Mouse (Mus musculus): ENCODE measurements around the gene Aprt. TPM values are rescaled to one million over a fixed set of nuclear protein-coding genes. Genes with fewer than 3 reads are reported as not detected.
A peak's percentile ranks its signal among the peaks of the same experiment; 100 is the strongest.

The Aprt gene
- polyA plus RNA-seq, 1 experiment from 2014 or later: 195 TPM

- H3K27me3 ChIP-seq (ENCODE audit: control insufficient read depth, insufficient read depth, low read length): no peaks in the 10 kb centered on the region
- no peaks in the 10 kb centered on the region for H3K36me3 ChIP-seq (ENCODE audit: control insufficient read depth, insufficient read depth, low read length)
- H3K4me2 ChIP-seq: no peak overlapping the region
- H3K9ac ChIP-seq (ENCODE audit: low read length): no peak overlapping the region
- H3K9me3 ChIP-seq (ENCODE audit: control insufficient read depth, low read length): no peaks in the 10 kb centered on the region
- peaks cover 9% of the 10 kb centered on the region for H3K4me1 ChIP-seq (ENCODE audit: control insufficient read depth, insufficient read depth, low read length)
- H3K4me3 ChIP-seq (ENCODE audit: low read depth, low read length): no peak overlapping the region
- ATAC-seq (ENCODE audit: low FRiP score) (no peak), DNase-seq (ENCODE audit: low spot score, missing footprints) (no peak)
- WGBS: 77% methylated on average over 9 of the region's 9 CpGs
- H3K27ac ChIP-seq (ENCODE audit: low read depth, low read length): no peak overlapping the region
These were observed 39.6 kb upstream of the Aprt start for GRCm38 (mm10) chr8:122616181-122616905.

- peak; percentile 100 for DNase-seq (ENCODE audit: low spot score, missing footprints)
- no peaks in the 10 kb centered on the region for H3K36me3 ChIP-seq (ENCODE audit: control insufficient read depth, insufficient read depth, low read length)
- no peaks in the 10 kb centered on the region for H3K9me3 ChIP-seq (ENCODE audit: control insufficient read depth, low read length)
- H3K27me3 ChIP-seq (ENCODE audit: control insufficient read depth, insufficient read depth, low read length): no peaks in the 10 kb centered on the region
- ATAC-seq (ENCODE audit: low FRiP score): peak; percentile 98
- H3K4me3 ChIP-seq (ENCODE audit: low read depth, low read length): peak within 1 kb of the TSS; percentile 62
- peak within 1 kb of the TSS; percentile 76 for H3K9ac ChIP-seq (ENCODE audit: low read length)
- H3K4me2 ChIP-seq: peak within 1 kb of the TSS; percentile 91
- H3K27ac ChIP-seq (ENCODE audit: low read depth, low read length): peak within 1 kb of the TSS; percentile 46
- WGBS: under 1% methylated on average over 57 of the region's 57 CpGs
- H3K4me1 ChIP-seq (ENCODE audit: control insufficient read depth, insufficient read depth, low read length): peaks cover 14% of the 10 kb centered on the region
These were observed 34.8 kb upstream of the Aprt start, which contains the start of the genes Galns and Trappc2l for GRCm38 (mm10) chr8:122611295-122612133. TSS of gene Galns (minus strand) at chr8:122611463. TSS of gene Trappc2l (plus strand) at chr8:122611640.

- Histone ChIP-seq H3K27ac (ENCODE audit: low read depth, low read length) (peak overlapping the region; percentile 35; the same call in 1 of the 2 replicates), H3K9ac (ENCODE audit: low read length) (peak overlapping the region; percentile 76), H3K4me1 (ENCODE audit: control insufficient read depth, insufficient read depth, low read length) (peaks cover 14% of the 10 kb centered on the region), H3K4me2 (peak overlapping the region; percentile 91), H3K27me3 (ENCODE audit: control insufficient read depth, insufficient read depth, low read length) (no peaks in the 10 kb centered on the region), H3K9me3 (ENCODE audit: control insufficient read depth, low read length) (no peaks in the 10 kb centered on the region), H3K4me3 (ENCODE audit: low read depth, low read length) (peak overlapping the region; percentile 62), H3K36me3 (ENCODE audit: control insufficient read depth, insufficient read depth, low read length) (no peaks in the 10 kb centered on the region)
- ATAC-seq (ENCODE audit: low FRiP score): peak; percentile 20; the same call in 1 of the 2 replicates
- no peak for DNase-seq (ENCODE audit: low spot score, missing footprints)
- 3% methylated on average over 19 of the region's 20 CpGs for WGBS
These were observed 34.0 kb upstream of the Aprt start for GRCm38 (mm10) chr8:122610612-122611277.

GRCm38 (mm10) chr8:122610209-122610608 is 33.5 kb upstream of the Aprt start:
- Histone ChIP-seq H3K27ac (ENCODE audit: low read depth, low read length) (no peak overlapping the region), H3K9ac (ENCODE audit: low read length) (no peak overlapping the region), H3K36me3 (ENCODE audit: control insufficient read depth, insufficient read depth, low read length) (no peaks in the 10 kb centered on the region), H3K4me1 (ENCODE audit: control insufficient read depth, insufficient read depth, low read length) (peaks cover 14% of the 10 kb centered on the region), H3K27me3 (ENCODE audit: control insufficient read depth, insufficient read depth, low read length) (no peaks in the 10 kb centered on the region), H3K4me2 (peak overlapping the region; percentile 91; the same call in 1 of the 2 replicates), H3K9me3 (ENCODE audit: control insufficient read depth, low read length) (no peaks in the 10 kb centered on the region), H3K4me3 (ENCODE audit: low read depth, low read length) (peak overlapping the region; percentile 62; the same call in 1 of the 2 replicates)
- no peak for DNase-seq (ENCODE audit: low spot score, missing footprints)
- no peak for ATAC-seq (ENCODE audit: low FRiP score)
- WGBS: 62% methylated on average over 4 of the region's 4 CpGs

GRCm38 (mm10) chr8:122606810-122607209 is 30.1 kb upstream of the Aprt start:
- H3K4me1 ChIP-seq (ENCODE audit: control insufficient read depth, insufficient read depth, low read length): peaks cover 5% of the 10 kb centered on the region
- WGBS: 90% methylated on average over 11 of the region's 12 CpGs

GRCm38 (mm10) chr8:122605367-122605766 is 28.7 kb upstream of the Aprt start:
- ATAC-seq (ENCODE audit: low FRiP score): no peak
- no peak overlapping the region for H3K4me2 ChIP-seq
- no peaks in the 10 kb centered on the region for H3K27me3 ChIP-seq (ENCODE audit: control insufficient read depth, insufficient read depth, low read length)
- no peak for DNase-seq (ENCODE audit: low spot score, missing footprints)
- no peaks in the 10 kb centered on the region for H3K9me3 ChIP-seq (ENCODE audit: control insufficient read depth, low read length)
- no peaks in the 10 kb centered on the region for H3K36me3 ChIP-seq (ENCODE audit: control insufficient read depth, insufficient read depth, low read length)
- H3K4me1 ChIP-seq (ENCODE audit: control insufficient read depth, insufficient read depth, low read length): peaks cover 2% of the 10 kb centered on the region; the same call in 1 of the 2 replicates
- H3K27ac ChIP-seq (ENCODE audit: low read depth, low read length): no peak overlapping the region
- WGBS: 86% methylated on average over 4 of the region's 4 CpGs
- no peak overlapping the region for H3K4me3 ChIP-seq (ENCODE audit: low read depth, low read length)
- no peak overlapping the region for H3K9ac ChIP-seq (ENCODE audit: low read length)

More at GRCm38 (mm10) chr8:122606810-122607209, 30.1 kb upstream of the Aprt start:
- no peaks in the 10 kb centered on the region for H3K36me3 ChIP-seq (ENCODE audit: control insufficient read depth, insufficient read depth, low read length)
- no peak for DNase-seq (ENCODE audit: low spot score, missing footprints)
- H3K9me3 ChIP-seq (ENCODE audit: control insufficient read depth, low read length): no peaks in the 10 kb centered on the region
- no peak overlapping the region for H3K27ac ChIP-seq (ENCODE audit: low read depth, low read length)
- H3K27me3 ChIP-seq (ENCODE audit: control insufficient read depth, insufficient read depth, low read length): no peaks in the 10 kb centered on the region
- no peak overlapping the region for H3K9ac ChIP-seq (ENCODE audit: low read length)
- ATAC-seq (ENCODE audit: low FRiP score): no peak
- H3K4me3 ChIP-seq (ENCODE audit: low read depth, low read length): no peak overlapping the region
- H3K4me2 ChIP-seq: no peak overlapping the region

- no peak for ATAC-seq (ENCODE audit: low FRiP score)
- 72% methylated on average over 1 of the region's 1 CpGs for WGBS
- H3K9me3 ChIP-seq (ENCODE audit: control insufficient read depth, low read length): no peaks in the 10 kb centered on the region
These were observed 27.9 kb upstream of the Aprt start for GRCm38 (mm10) chr8:122604640-122605039.

GRCm38 (mm10) chr8:122600666-122601065 is 24.0 kb upstream of the Aprt start:
- no peaks in the 10 kb centered on the region for H3K9me3 ChIP-seq (ENCODE audit: control insufficient read depth, low read length)
- no peak for ATAC-seq (ENCODE audit: low FRiP score)
- DNase-seq (ENCODE audit: low spot score, missing footprints): no peak
- H3K36me3 ChIP-seq (ENCODE audit: control insufficient read depth, insufficient read depth, low read length): no peaks in the 10 kb centered on the region
- no peaks in the 10 kb centered on the region for H3K27me3 ChIP-seq (ENCODE audit: control insufficient read depth, insufficient read depth, low read length)
- WGBS: 88% methylated on average over 9 of the region's 9 CpGs
- H3K4me2 ChIP-seq: no peak overlapping the region
- H3K9ac ChIP-seq (ENCODE audit: low read length): no peak overlapping the region
- no peak overlapping the region for H3K27ac ChIP-seq (ENCODE audit: low read depth, low read length)
- no peak overlapping the region for H3K4me3 ChIP-seq (ENCODE audit: low read depth, low read length)
- H3K4me1 ChIP-seq (ENCODE audit: control insufficient read depth, insufficient read depth, low read length): no peaks in the 10 kb centered on the region

More at GRCm38 (mm10) chr8:122604640-122605039, 27.9 kb upstream of the Aprt start:
- Histone ChIP-seq H3K36me3 (ENCODE audit: control insufficient read depth, insufficient read depth, low read length) (no peaks in the 10 kb centered on the region), H3K4me3 (ENCODE audit: low read depth, low read length) (no peak overlapping the region), H3K9ac (ENCODE audit: low read length) (no peak overlapping the region), H3K4me2 (no peak overlapping the region), H3K4me1 (ENCODE audit: control insufficient read depth, insufficient read depth, low read length) (no peaks in the 10 kb centered on the region), H3K27ac (ENCODE audit: low read depth, low read length) (no peak overlapping the region), H3K27me3 (ENCODE audit: control insufficient read depth, insufficient read depth, low read length) (no peaks in the 10 kb centered on the region)
- DNase-seq (ENCODE audit: low spot score, missing footprints): no peak
